Mouse (Mus musculus) liver, embryonic 18 days (tissue): ENCODE data around the gene Spdye4a. TPM values are rescaled to one million over a fixed set of nuclear protein-coding genes. Genes with fewer than 3 reads are reported as not detected.

ENCODE experiments used
- polyA plus RNA-seq: library from polyadenylated mRNA; depleted of rRNA; stranded (reverse); fragments of >200 nt; gene quantifications from 2 replicates; pipeline ENCODE4 v1.2.3, GENCODE M21; 2012; rRNA removed

Spdye4a gene
- not detected in 2 replicates for polyA plus RNA-seq

GRCm38 (mm10) chr5:143226790-143227189, at the start of gene Spdye4a:
Spdye4a (minus strand) TSS chr5:143226890.

GRCm38 (mm10) chr5:143269363-143270150, 42.9 kb upstream of the Spdye4a start, which contains the start of gene Zfp316:
Zfp316 (minus strand) TSS chr5:143270022.

DNA sequence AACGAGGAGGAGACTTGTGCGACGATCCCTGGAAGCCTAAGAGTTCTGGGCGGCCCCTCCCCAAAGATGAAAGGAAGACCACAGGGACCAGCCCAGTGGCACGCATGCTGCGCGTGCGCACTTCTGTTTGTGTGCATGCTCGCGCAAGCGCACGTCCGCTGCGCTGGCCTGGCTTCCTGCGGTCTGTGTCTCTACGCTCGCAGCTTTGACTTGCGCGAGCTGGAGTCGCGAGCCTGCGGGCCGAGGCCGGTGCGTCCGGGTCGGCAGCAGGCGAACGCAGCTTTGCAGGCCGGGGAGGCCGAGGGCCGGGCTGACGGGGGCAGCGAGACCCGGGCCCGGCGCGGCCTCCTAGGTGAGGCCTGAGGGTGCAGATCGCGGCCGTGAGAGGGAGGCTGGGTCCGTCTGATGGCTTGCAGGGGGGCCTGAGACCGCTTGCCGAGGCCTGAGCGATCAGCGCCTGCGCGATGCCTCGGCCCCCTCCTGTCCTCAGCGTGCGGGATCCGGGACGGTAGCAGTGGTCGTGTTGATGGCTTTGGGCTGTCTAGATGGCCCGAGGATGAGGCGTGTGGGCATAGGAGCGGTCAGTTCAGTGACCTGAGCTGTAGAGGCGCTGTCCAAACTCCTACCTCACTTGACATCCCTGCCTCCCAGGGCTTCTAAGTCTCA, 8.5 kb upstream of the Spdye4a start, which contains the start of gene Zfp12:
Gene Zfp12, plus strand, starts transcription at position 136 of the 666 bp plus-strand sequence.

DNA sequence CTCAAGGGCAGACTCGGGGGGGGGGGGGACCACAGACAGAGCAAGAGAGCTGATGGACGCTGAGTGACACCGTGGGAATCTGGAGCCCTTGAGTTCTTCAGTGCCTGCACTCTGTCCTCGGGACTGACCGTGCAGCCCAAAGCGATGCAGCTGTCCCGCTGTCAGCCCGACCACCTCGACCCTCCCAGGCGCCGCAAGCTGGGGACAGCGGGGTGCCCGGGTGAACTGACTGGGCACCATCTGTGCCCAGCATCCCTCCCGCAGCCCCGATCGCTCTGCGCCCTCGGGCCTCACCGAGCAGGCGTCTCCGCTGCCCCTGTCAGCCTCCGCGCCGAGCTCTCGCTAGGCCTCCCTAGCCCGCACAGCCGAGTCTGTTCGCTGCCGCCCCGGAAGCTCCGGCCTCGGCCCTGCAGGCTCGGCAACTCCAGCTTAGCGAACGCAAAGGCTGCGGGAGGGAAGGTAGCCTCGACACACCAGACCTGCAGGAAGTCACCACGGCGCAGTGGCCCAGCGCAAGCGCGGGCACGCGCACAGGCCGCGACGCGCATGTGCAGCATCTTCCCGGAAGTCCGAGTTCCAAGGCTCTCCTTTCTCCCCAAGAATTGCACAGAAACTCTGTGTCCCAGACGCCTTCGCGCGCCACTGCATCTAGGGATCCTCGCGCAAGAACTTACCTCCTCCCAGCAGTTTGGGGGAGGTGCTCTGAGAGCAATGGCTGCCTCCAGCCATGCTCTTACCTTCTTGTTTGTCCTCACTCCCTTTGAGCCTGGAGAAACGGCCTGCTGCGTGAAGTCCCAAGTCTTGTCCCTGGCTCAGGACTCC, 46.2 kb downstream of the Spdye4a start, which contains the start of the genes Rbak and Spdye4b:
Gene Rbak, minus strand, starts transcription at position 521 of the 822 bp plus-strand sequence.
Gene Spdye4b, plus strand, starts transcription at position 763 of the 822 bp plus-strand sequence.

Other genes with a start within 250 kb of the Spdye4a start
- gene Rnf216, start 113.9 kb downstream of the Spdye4a start, polyA plus RNA-seq: 6.8 and 9.0 TPM in 2 replicates
- not detected in 2 replicates for gene Olfr718-ps1, start 79.3 kb downstream of the Spdye4a start, polyA plus RNA-seq
- 1.9 TPM in 2 replicates for gene Rbak, start 46.1 kb downstream of the Spdye4a start, polyA plus RNA-seq
- not detected in 2 replicates for gene Spdye4b, start 45.9 kb downstream of the Spdye4a start, polyA plus RNA-seq
- gene Zfp12, start 8.3 kb upstream of the Spdye4a start, polyA plus RNA-seq: 2.8 and 3.0 TPM in 2 replicates
- gene Zfp316, start 43.1 kb upstream of the Spdye4a start, polyA plus RNA-seq: 0.60 and 0.80 TPM in 2 replicates
- 0.07 TPM in 2 replicates for gene Zfp853, start 66.7 kb upstream of the Spdye4a start, polyA plus RNA-seq
- 7.2 TPM in 2 replicates for gene E130309D02Rik, start 88.5 kb upstream of the Spdye4a start, polyA plus RNA-seq
- 15.6 and 17.5 TPM in 2 replicates for gene Zdhhc4, start 102.4 kb upstream of the Spdye4a start, polyA plus RNA-seq
- 0.01 and 0.03 TPM in 2 replicates for gene Grid2ip, start 130.4 kb upstream of the Spdye4a start, polyA plus RNA-seq
- 63.5 and 66.4 TPM in 2 replicates for gene Kdelr2, start 176.9 kb upstream of the Spdye4a start, polyA plus RNA-seq
- gene Daglb, start 237.7 kb upstream of the Spdye4a start, polyA plus RNA-seq: 3.8 and 4.0 TPM in 2 replicates